Mouse (Mus musculus) embryonic fibroblast, embryonic 13.5 days (primary cell): ENCODE data around the gene Dbndd1. TPM values are rescaled to one million over a fixed set of nuclear protein-coding genes. Genes with fewer than 3 reads are reported as not detected.
A peak's percentile ranks its signal among the peaks of the same experiment; 100 is the strongest.

Experiments used
- H3K27ac ChIP-seq: 2 replicates; pipeline ENCODE4 v1.5.1; 2012; ENCODE audit warnings: low read length, control low read depth, inconsistent platforms; ENCODE audit not compliant: insufficient read depth
- H3K4me1 ChIP-seq: 2 replicates; pipeline ENCODE4 v1.6.1; 2011; ENCODE audit warnings: low read length; ENCODE audit not compliant: control insufficient read depth, insufficient read depth
- H3K4me3 ChIP-seq: 2 replicates; pipeline ENCODE4 v1.5.1; 2011; ENCODE audit warnings: mild to moderate bottlenecking, control low read depth, low read length; ENCODE audit not compliant: insufficient read depth
- CTCF ChIP-seq: IDR thresholded peaks from 2 replicates; pipeline ENCODE4 v1.5.1; 2011; ENCODE audit warnings: mild to moderate bottlenecking, control low read depth, low read length, moderate library complexity, borderline replicate concordance; ENCODE audit not compliant: insufficient read depth
- POLR2A ChIP-seq: IDR thresholded peaks from 2 replicates; pipeline ENCODE4 v1.6.1; 2011; ENCODE audit warnings: low read depth, mild to moderate bottlenecking, control low read depth, low read length, moderate library complexity
- polyA plus RNA-seq: library from polyadenylated mRNA; stranded (reverse); fragments of >200 nt; gene quantifications from 2 replicates; pipeline ENCODE4 v1.2.4, GENCODE M21; 2011; ENCODE audit warnings: low read depth; ENCODE audit not compliant: missing spikeins, insufficient read length

The Dbndd1 gene
- polyA plus RNA-seq, 1 experiment = not detected

DNA sequence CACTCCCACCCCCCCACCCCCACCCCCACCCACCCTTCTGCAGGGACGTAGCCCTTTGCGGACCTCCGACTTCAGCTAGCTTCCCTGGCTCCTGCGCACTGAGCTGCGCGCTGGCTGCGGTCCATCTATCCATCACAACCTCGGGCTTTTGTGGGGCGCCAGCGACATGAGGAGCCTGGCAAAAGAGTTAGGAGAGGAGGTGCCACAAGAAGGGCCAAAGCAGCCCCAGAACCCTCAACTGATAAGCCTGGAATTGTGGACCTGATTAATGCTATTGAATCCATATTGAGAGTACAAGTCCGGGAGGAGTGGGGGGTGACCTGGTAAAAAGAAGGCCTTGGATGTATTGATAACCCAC is 256 bp upstream of the Dbndd1 start:
- Histone ChIP-seq H3K4me3 (no peak overlapping the region), H3K27ac (no peak overlapping the region)

DNA sequence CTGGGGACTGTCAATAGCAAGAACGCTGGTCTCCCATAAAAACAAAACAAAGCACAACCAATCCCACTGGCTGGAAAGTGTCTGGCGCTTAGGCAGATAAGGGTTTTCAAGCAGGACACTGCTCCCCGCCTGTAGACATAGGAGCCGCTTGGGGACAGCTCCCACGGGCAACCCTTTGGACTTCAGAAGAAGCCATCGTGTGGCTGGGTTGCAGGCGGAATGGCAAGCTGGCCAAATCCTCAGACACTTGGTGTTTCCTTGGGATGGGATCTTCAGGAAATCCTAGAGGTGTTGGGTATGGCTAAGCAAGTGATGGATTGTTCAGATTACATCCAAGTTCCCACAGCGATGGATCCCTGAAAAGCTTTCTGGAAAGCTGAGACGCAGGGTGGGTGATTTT is 1.1 kb downstream of the Dbndd1 start:
- Histone ChIP-seq H3K4me3 (peak overlapping the region; percentile 57; the same call in 1 of the 2 replicates), H3K4me1 (no peaks in the 10 kb centered on the region), H3K27ac (no peak overlapping the region)
- TF ChIP-seq CTCF = no peak
- no peak for TF ChIP-seq POLR2A

More for the DNA sequence above, 256 bp upstream of the Dbndd1 start:
- no peaks in the 10 kb centered on the region for H3K4me1 ChIP-seq
- TF ChIP-seq POLR2A (no peak), CTCF (no peak)

DNA sequence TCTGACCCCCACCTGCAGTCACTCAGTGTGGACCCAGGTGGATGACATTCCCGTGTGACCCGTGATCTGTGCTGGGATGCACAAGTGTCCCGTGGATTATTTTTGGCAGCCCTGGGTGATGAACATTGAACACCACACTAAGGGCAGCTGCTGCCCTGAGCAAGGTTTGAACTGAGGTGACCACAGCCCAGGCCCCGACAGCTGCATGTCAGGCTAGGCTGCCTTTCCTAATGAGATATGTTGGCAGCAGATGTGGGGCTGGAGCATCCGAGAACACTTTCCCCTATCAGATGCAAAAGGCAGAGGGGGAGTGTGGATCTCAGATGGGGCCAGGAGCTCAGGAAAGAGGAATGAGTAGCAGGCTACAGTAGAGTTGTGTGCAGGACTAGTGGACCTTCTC is 4.4 kb downstream of the Dbndd1 start:
- Histone ChIP-seq H3K4me3 (no peak overlapping the region), H3K4me1 (no peaks in the 10 kb centered on the region), H3K27ac (no peak overlapping the region)
- no peak for TF ChIP-seq CTCF
- no peak for TF ChIP-seq POLR2A

DNA sequence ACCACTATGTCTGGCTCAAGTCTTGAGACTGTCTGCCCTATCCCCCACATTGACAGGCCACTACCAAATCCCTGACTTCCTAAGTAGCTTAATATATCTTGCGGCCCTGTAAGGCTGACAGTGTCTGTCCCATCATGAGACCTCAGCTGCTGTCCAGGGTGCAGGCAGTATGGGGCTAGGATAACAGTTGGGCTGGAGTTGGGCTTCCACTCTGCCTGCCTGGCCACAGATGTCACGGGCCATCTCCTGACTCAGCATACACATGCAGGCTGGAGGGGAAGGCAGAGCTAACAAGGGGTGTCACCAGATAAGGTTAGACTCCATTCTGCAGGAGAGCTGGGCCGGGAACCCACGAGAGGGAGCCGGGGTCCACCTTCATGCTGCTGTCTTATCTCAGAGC is 8.1 kb downstream of the Dbndd1 start:
- Histone ChIP-seq H3K27ac (no peak overlapping the region), H3K4me3 (no peak overlapping the region), H3K4me1 (no peaks in the 10 kb centered on the region; the same call in 1 of the 2 replicates)
- TF ChIP-seq POLR2A (no peak), CTCF (no peak)

DNA sequence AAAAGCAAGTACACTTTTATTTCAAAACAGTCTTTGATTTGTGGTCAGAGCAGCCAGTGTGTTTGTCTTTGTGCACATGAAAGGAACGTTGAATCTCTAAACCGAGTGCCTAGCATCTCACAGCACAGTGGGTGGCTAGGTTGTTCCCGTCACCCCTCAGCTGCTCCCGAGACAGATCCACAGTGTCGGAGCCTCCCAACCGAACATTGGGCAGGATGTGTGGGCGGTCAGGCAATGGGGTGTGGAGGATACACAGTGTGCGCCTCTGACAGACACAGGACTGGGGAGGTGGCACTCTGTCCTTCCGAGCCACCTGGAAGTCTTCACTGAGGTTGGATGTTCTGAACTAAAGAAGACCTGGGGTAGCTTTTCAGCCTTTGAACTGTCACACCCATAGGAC is 9.6 kb downstream of the Dbndd1 start:
- Histone ChIP-seq H3K4me3 (no peak overlapping the region), H3K27ac (no peak overlapping the region), H3K4me1 (no peaks in the 10 kb centered on the region; the same call in 1 of the 2 replicates)
- TF ChIP-seq POLR2A (no peak), CTCF (no peak)

DNA sequence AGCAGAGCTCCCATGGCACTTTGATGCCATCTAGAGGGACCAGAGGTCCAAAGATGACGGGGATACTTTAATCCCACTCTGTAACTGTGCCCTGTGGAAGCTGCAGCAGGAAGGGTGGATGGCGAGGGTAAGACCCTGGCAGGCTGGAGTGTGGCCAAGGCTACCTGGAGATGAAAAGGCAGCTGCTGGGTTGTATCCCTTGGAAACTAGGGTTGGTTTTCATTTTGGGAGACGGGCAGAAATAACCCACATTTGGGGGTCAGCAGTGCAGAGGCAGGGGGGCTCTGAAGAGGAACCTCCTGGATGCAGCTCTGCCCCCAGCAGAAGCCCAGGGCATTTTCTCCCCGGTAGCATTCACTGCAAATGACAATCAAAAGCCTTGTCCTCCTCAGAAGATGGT is 10.0 kb downstream of the Dbndd1 start:
- Histone ChIP-seq H3K4me1 (no peaks in the 10 kb centered on the region; the same call in 1 of the 2 replicates), H3K27ac (no peak overlapping the region), H3K4me3 (no peak overlapping the region)
- TF ChIP-seq POLR2A (no peak), CTCF (no peak)

DNA sequence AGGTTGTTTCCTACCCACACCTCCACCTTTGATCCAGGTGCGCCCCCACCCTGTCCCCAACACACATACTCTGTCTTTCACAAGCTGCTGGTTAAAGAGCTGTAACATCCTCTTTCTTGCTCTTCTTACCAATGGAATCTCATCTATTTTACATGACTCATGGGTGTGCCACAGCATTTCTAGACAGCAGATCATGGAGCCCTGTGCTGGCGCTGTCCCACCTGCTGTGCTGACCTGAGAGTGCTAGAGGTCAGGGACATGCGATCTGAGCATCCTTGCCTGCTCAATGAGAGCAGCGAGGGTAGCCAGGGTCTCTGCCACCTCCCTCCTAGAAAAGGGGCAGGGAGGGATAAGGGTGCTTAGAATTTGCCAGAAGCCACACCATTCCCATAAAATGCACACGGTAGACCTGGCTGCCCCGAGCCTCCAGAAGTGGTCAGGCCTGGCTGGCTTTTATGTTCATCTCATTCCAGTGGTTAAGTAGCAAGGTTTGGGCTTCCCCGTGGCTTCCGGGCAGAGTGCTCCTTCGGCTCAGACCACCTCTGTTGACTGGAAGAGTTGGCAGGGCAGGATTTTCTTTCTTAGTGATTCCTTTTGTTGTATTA is 10.6 kb downstream of the Dbndd1 start:
- Histone ChIP-seq H3K4me1 (no peaks in the 10 kb centered on the region; the same call in 1 of the 2 replicates), H3K27ac (no peak overlapping the region), H3K4me3 (no peak overlapping the region)
- TF ChIP-seq POLR2A (no peak), CTCF (no peak)

DNA sequence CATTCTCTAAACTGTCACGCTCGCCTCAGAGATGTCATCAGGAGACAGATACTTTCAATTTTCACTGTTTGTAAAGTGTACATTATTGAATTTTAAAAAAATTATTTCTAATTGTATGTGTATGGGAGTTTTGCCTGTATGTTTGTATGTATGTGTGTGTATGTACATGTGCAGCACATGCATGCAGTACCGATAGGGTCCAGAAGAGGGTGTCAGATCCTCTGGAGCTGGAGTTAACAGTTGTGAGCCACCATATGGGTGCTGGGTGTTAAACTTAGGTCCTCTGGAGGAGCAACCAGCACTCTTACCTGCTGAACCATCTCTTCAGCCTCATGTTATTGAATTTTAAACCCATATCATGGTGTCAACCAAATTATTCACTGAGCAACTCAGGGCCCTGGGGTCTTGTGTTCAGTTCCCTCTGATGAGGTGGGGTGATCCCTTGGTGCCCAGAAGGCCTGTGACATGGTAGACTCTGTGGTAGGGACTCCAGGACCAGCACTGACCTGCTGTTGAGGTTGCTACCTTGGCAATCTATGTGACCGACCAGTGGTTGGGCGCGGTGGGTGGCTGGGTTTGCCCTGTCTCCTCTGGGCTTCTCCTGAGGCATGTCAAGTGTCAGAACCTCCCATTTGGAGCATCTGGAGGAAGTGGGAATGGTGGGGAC is 11.3 kb downstream of the Dbndd1 start:
- Histone ChIP-seq H3K27ac (no peak overlapping the region), H3K4me1 (no peaks in the 10 kb centered on the region; the same call in 1 of the 2 replicates), H3K4me3 (no peak overlapping the region)
- TF ChIP-seq POLR2A (no peak), CTCF (no peak)

DNA sequence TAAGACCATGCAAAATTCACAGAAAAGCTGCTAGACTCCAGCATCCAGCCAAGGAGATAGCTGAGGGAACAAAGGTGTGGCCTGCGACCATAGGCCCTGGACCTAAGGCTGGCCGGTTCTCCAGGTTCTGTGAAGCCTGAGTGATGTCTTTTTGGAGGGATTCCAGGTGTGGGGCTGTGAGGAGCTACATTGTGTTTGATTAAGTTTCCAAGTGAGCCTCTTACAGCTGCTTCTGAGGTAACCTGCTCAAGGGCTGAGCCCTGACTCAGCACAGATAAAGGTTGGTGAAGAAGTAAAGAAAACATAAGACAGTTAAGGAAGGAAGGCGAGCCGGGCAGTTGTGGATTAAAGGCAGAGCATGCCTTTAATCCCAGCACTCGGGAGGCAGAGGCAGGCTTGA is 13.1 kb downstream of the Dbndd1 start:
- TF ChIP-seq CTCF (no peak), POLR2A (no peak)

DNA sequence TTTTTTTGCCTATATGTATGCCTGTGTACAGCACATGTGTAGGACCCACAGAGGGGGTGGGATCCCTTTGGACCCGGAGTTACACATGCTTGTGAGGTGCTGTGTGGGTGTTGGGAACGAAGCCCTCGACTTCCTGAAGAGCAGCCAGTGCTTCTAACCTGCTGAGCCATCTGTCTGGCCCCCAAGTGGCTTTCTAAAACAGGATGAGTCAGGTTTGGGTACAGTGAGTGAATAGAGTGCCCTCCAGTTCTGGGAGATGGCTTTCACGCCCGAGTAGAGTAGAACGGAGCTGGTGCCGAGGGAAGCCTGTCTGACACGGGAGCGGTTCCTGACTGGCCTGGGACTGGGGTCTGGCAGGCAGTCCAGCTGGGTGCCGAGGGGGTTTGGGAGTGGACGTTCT is 15.7 kb downstream of the Dbndd1 start:
- Histone ChIP-seq H3K4me1 (no peaks in the 10 kb centered on the region; the same call in 1 of the 2 replicates), H3K4me3 (no peak overlapping the region), H3K27ac (no peak overlapping the region)
- no peak for TF ChIP-seq CTCF
- TF ChIP-seq POLR2A = no peak

More for the DNA sequence above, 13.1 kb downstream of the Dbndd1 start:
- H3K27ac ChIP-seq = no peak overlapping the region
- H3K4me1 ChIP-seq = no peaks in the 10 kb centered on the region; the same call in 1 of the 2 replicates
- H3K4me3 ChIP-seq = no peak overlapping the region
